Mouse (Mus musculus) forebrain, embryonic 13.5 days (tissue): ENCODE data around the gene Fam102a. TPM values are rescaled to one million over a fixed set of nuclear protein-coding genes. Genes with fewer than 3 reads are reported as not detected.

Experiments
- ATAC-seq: fragments of 200-750 bp; cut with Nextera tagmentation; 2 replicates; pipeline ENCODE4 v1.8.0; 2017
- H3K27ac ChIP-seq: fragments of 300-500 bp; sonication (generic); 2 replicates; pipeline ENCODE4 v1.5.1; 2015; ENCODE audit warnings: inconsistent platforms, mild to moderate bottlenecking, moderate library complexity
- H3K27me3 ChIP-seq: fragments of 300-500 bp; sonication (generic); 2 replicates; pipeline ENCODE4 v1.6.1; 2015; ENCODE audit warnings: mild to moderate bottlenecking, inconsistent platforms
- H3K36me3 ChIP-seq: fragments of 300-500 bp; sonication (generic); 2 replicates; pipeline ENCODE4 v1.6.1; 2015; ENCODE audit warnings: mild to moderate bottlenecking, inconsistent platforms; ENCODE audit not compliant: poor library complexity, severe bottlenecking
- H3K4me1 ChIP-seq: fragments of 300-500 bp; sonication (generic); 2 replicates; pipeline ENCODE4 v1.6.1; 2015; ENCODE audit warnings: inconsistent platforms
- H3K4me2 ChIP-seq: fragments of 300-500 bp; sonication (generic); 2 replicates; pipeline ENCODE4 v1.6.1; 2015; ENCODE audit warnings: inconsistent platforms, mild to moderate bottlenecking, moderate library complexity
- H3K4me3 ChIP-seq: fragments of 300-500 bp; sonication (generic); 2 replicates; pipeline ENCODE4 v1.5.1; 2015; ENCODE audit warnings: mild to moderate bottlenecking, inconsistent platforms
- H3K9ac ChIP-seq: fragments of 300-500 bp; sonication (generic); 2 replicates; pipeline ENCODE4 v1.6.1; 2015; ENCODE audit warnings: mild to moderate bottlenecking, inconsistent platforms
- H3K9me3 ChIP-seq: fragments of 300-500 bp; sonication (generic); replicated peaks from 2 replicates; pipeline ENCODE4 v1.6.1; 2016; ENCODE audit warnings: inconsistent platforms
- WGBS: fragments of 180-500 bp; shearing (Covaris S2); methylation state at CpG from one replicate; pipeline ENCODE4 v1.1.7; 2015; 5-methylcytosine and 5-hydroxymethylcytosine counted together
- polyA plus RNA-seq: library from polyadenylated mRNA; unstranded; fragments of >200 nt; fragmentation: Nextera tagmentation; extraction: Ambion mirVana; gene quantifications from 2 replicates; pipeline ENCODE4 v1.2.1, GENCODE M21; 2015

The Fam102a gene
- polyA plus RNA-seq, 1 experiment from 2014 or later: 4.5 TPM

GRCm38 (mm10) chr2:32500461-32500860, 34.7 kb upstream of the Fam102a start:
- Histone ChIP-seq H3K27me3 (no peaks in the 10 kb centered on the region), H3K4me1 (no peaks in the 10 kb centered on the region), H3K4me2 (no peak overlapping the region), H3K36me3 (no peaks in the 10 kb centered on the region), H3K27ac (no peak overlapping the region), H3K9ac (no peak overlapping the region), H3K9me3 (peaks cover under 1% of the 10 kb centered on the region; the same call in 1 of the 2 replicates), H3K4me3 (no peak overlapping the region)
- WGBS: 72% methylated on average over 5 of the region's 5 CpGs
- ATAC-seq: no peak

- Histone ChIP-seq H3K9me3 (peaks cover 3% of the 10 kb centered on the region), H3K4me2 (no peak overlapping the region), H3K36me3 (no peaks in the 10 kb centered on the region), H3K4me3 (no peak overlapping the region), H3K4me1 (no peaks in the 10 kb centered on the region), H3K27ac (no peak overlapping the region), H3K27me3 (no peaks in the 10 kb centered on the region), H3K9ac (no peak overlapping the region)
- WGBS: 78% methylated on average over 5 of the region's 5 CpGs
- no peak for ATAC-seq
These were observed 33.3 kb upstream of the Fam102a start for GRCm38 (mm10) chr2:32501754-32502324.

- H3K36me3 ChIP-seq: no peaks in the 10 kb centered on the region
- H3K9me3 ChIP-seq: peaks cover 3% of the 10 kb centered on the region
- no peak overlapping the region for H3K4me3 ChIP-seq
- H3K27me3 ChIP-seq: no peaks in the 10 kb centered on the region
- no peaks in the 10 kb centered on the region for H3K4me1 ChIP-seq
- no peak overlapping the region for H3K9ac ChIP-seq
- ATAC-seq: no peak
- H3K27ac ChIP-seq: no peak overlapping the region
- 87% methylated on average over 12 of the region's 12 CpGs for WGBS
- no peak overlapping the region for H3K4me2 ChIP-seq
These were observed 32.3 kb upstream of the Fam102a start for GRCm38 (mm10) chr2:32502843-32503242.

GRCm38 (mm10) chr2:32503588-32503987, 31.5 kb upstream of the Fam102a start:
- H3K27ac ChIP-seq: no peak overlapping the region
- H3K9me3 ChIP-seq: peaks cover 3% of the 10 kb centered on the region
- ATAC-seq: no peak
- no peaks in the 10 kb centered on the region for H3K4me1 ChIP-seq
- 73% methylated on average over 3 of the region's 3 CpGs for WGBS
- no peak overlapping the region for H3K9ac ChIP-seq
- no peak overlapping the region for H3K4me3 ChIP-seq
- no peak overlapping the region for H3K4me2 ChIP-seq
- no peaks in the 10 kb centered on the region for H3K36me3 ChIP-seq
- no peaks in the 10 kb centered on the region for H3K27me3 ChIP-seq

GRCm38 (mm10) chr2:32505536-32505935, 29.6 kb upstream of the Fam102a start:
- Histone ChIP-seq H3K9me3 (peaks cover 3% of the 10 kb centered on the region; the same call in 1 of the 2 replicates), H3K4me3 (no peak overlapping the region), H3K9ac (no peak overlapping the region), H3K4me1 (no peaks in the 10 kb centered on the region), H3K36me3 (no peaks in the 10 kb centered on the region), H3K27me3 (no peaks in the 10 kb centered on the region), H3K27ac (no peak overlapping the region), H3K4me2 (no peak overlapping the region)
- ATAC-seq: no peak
- WGBS: 100% methylated on average over 2 of the region's 2 CpGs

- Histone ChIP-seq H3K4me2 (no peak overlapping the region), H3K36me3 (no peaks in the 10 kb centered on the region), H3K27ac (no peak overlapping the region), H3K27me3 (no peaks in the 10 kb centered on the region), H3K9ac (no peak overlapping the region), H3K4me1 (no peaks in the 10 kb centered on the region), H3K9me3 (peaks cover 3% of the 10 kb centered on the region; the same call in 1 of the 2 replicates), H3K4me3 (no peak overlapping the region)
- WGBS: 87% methylated on average over 22 of the region's 22 CpGs
- no peak for ATAC-seq
These were observed 28.2 kb upstream of the Fam102a start for GRCm38 (mm10) chr2:32506673-32507668.

- Histone ChIP-seq H3K9me3 (peaks cover 3% of the 10 kb centered on the region; the same call in 1 of the 2 replicates), H3K4me3 (no peak overlapping the region), H3K27me3 (no peaks in the 10 kb centered on the region), H3K9ac (no peak overlapping the region), H3K27ac (no peak overlapping the region), H3K4me1 (no peaks in the 10 kb centered on the region), H3K36me3 (no peaks in the 10 kb centered on the region), H3K4me2 (no peak overlapping the region)
- no peak for ATAC-seq
- WGBS: 78% methylated on average over 9 of the region's 9 CpGs
These were observed 27.2 kb upstream of the Fam102a start for GRCm38 (mm10) chr2:32507906-32508305.

GRCm38 (mm10) chr2:32509287-32509686, 25.8 kb upstream of the Fam102a start:
- Histone ChIP-seq H3K9ac (no peak overlapping the region), H3K36me3 (no peaks in the 10 kb centered on the region), H3K27me3 (no peaks in the 10 kb centered on the region), H3K4me1 (no peaks in the 10 kb centered on the region), H3K4me3 (no peak overlapping the region), H3K27ac (no peak overlapping the region), H3K4me2 (no peak overlapping the region), H3K9me3 (peaks cover 3% of the 10 kb centered on the region; the same call in 1 of the 2 replicates)
- WGBS: 59% methylated on average over 4 of the region's 4 CpGs
- no peak for ATAC-seq

GRCm38 (mm10) chr2:32509896-32510295, 25.2 kb upstream of the Fam102a start:
- Histone ChIP-seq H3K4me3 (no peak overlapping the region), H3K9me3 (peaks cover 3% of the 10 kb centered on the region; the same call in 1 of the 2 replicates), H3K27me3 (no peaks in the 10 kb centered on the region), H3K27ac (no peak overlapping the region), H3K4me1 (no peaks in the 10 kb centered on the region), H3K9ac (no peak overlapping the region), H3K36me3 (no peaks in the 10 kb centered on the region), H3K4me2 (no peak overlapping the region)
- no peak for ATAC-seq
- 56% methylated on average over 8 of the region's 8 CpGs for WGBS

GRCm38 (mm10) chr2:32512592-32512991, 22.5 kb upstream of the Fam102a start:
- Histone ChIP-seq H3K4me3 (no peak overlapping the region), H3K9me3 (no peaks in the 10 kb centered on the region), H3K4me1 (no peaks in the 10 kb centered on the region), H3K36me3 (no peaks in the 10 kb centered on the region), H3K27me3 (no peaks in the 10 kb centered on the region), H3K4me2 (no peak overlapping the region), H3K9ac (no peak overlapping the region), H3K27ac (no peak overlapping the region)
- WGBS: 86% methylated on average over 7 of the region's 7 CpGs
- no peak for ATAC-seq

GRCm38 (mm10) chr2:32514335-32514734, 20.8 kb upstream of the Fam102a start:
- WGBS: 72% methylated on average over 6 of the region's 6 CpGs
- 0 out of 2 replicates have a peak overlapping the region, but pooled peaks have one; percentile 2 for H3K9ac ChIP-seq
- no peak overlapping the region for H3K4me3 ChIP-seq
- H3K27me3 ChIP-seq: no peaks in the 10 kb centered on the region
- H3K9me3 ChIP-seq: no peaks in the 10 kb centered on the region
- no peaks in the 10 kb centered on the region for H3K4me1 ChIP-seq
- H3K27ac ChIP-seq: no peak overlapping the region
- ATAC-seq: no peak
- no peaks in the 10 kb centered on the region for H3K36me3 ChIP-seq
- H3K4me2 ChIP-seq: no peak overlapping the region

GRCm38 (mm10) chr2:32517233-32517867, 17.8 kb upstream of the Fam102a start:
- Histone ChIP-seq H3K9ac (no peak overlapping the region), H3K4me1 (no peaks in the 10 kb centered on the region), H3K4me3 (no peak overlapping the region), H3K36me3 (no peaks in the 10 kb centered on the region), H3K27ac (no peak overlapping the region), H3K4me2 (no peak overlapping the region), H3K27me3 (no peaks in the 10 kb centered on the region), H3K9me3 (no peaks in the 10 kb centered on the region)
- no peak for ATAC-seq
- 84% methylated on average over 4 of the region's 4 CpGs for WGBS
